8 mouse cellular contexts compared by ENCODE assay signal in genomic region chr6:72552171-72553078, GRCm38 (mm10). TPM values are rescaled to one million over a fixed set of nuclear protein-coding genes. Genes with fewer than 3 reads are reported as not detected.
DNase-seq lines count a peak whose midpoint lies in the region; ATAC-seq lines count a peak whose summit lies in the region.

No protein-coding gene starts in this region.

- peak; percentile 82 for ATAC-seq in embryonic facial prominence, embryonic 12.5 days (ENCODE audit: insufficient number of reproducible peaks, insufficient read depth, low FRiP score, low TSS enrichment)
- peak; percentile 69 for ATAC-seq in liver, embryonic 16.5 days (ENCODE audit: low read depth)

- peaks cover 21% of the 10 kb centered on the region for H3K4me1 ChIP-seq in embryonic facial prominence, embryonic 12.5 days
- peaks cover 33% of the 10 kb centered on the region for H3K4me1 ChIP-seq in heart, embryonic 10.5 days
- peaks cover 21% of the 10 kb centered on the region for H3K4me1 ChIP-seq in liver, embryonic 16.5 days (ENCODE audit: control insufficient read depth, low read depth, low read length)

- H3K4me3 ChIP-seq in embryonic facial prominence, embryonic 12.5 days: peak overlapping the region; percentile 35
- H3K4me3 ChIP-seq in heart, embryonic 10.5 days: peak overlapping the region; percentile 57
- H3K4me3 ChIP-seq in liver, embryonic 16.5 days (ENCODE audit: low read depth, low read length): peak overlapping the region; percentile 47

- WGBS in embryonic facial prominence, embryonic 12.5 days: 9% methylated on average over 27 of the region's 27 CpGs
- 17% methylated on average over 27 of the region's 27 CpGs for WGBS in heart, embryonic 10.5 days
- 13% methylated on average over 27 of the region's 27 CpGs for WGBS in liver, embryonic 16.5 days (ENCODE audit: insufficient replicate concordance)

- H3K4me2 ChIP-seq in embryonic facial prominence, embryonic 12.5 days (replicated peaks): peak overlapping the region; percentile 57
- H3K4me2 ChIP-seq in liver, embryonic 16.5 days (ENCODE audit: low read depth, low read length): peak overlapping the region; percentile 58

- peak overlapping the region; percentile 42 for H3K9ac ChIP-seq in embryonic facial prominence, embryonic 12.5 days
- H3K9ac ChIP-seq in liver, embryonic 16.5 days (ENCODE audit: low read depth, low read length): peak overlapping the region; percentile 46

- no peaks in the 10 kb centered on the region for H3K27me3 ChIP-seq in embryonic facial prominence, embryonic 12.5 days
- H3K27me3 ChIP-seq in heart, embryonic 10.5 days (ENCODE audit: insufficient read depth, poor library complexity, severe bottlenecking): no peaks in the 10 kb centered on the region
- H3K27me3 ChIP-seq in liver, embryonic 16.5 days (ENCODE audit: control insufficient read depth, insufficient read depth, low read depth, low read length): no peaks in the 10 kb centered on the region

- peak overlapping the region; percentile 93 for H3K27ac ChIP-seq in embryonic facial prominence, embryonic 12.5 days
- H3K27ac ChIP-seq in heart, embryonic 10.5 days: peak overlapping the region; percentile 90
- H3K27ac ChIP-seq in liver, embryonic 16.5 days (ENCODE audit: low read length): peak overlapping the region; percentile 21

- DNase-seq in B cell, adult 2 months: peak; percentile 48 to 57
- DNase-seq in T-cell, adult 2 months (ENCODE audit: low spot score): peak; percentile 74
- peak; percentile 88 for DNase-seq in heart, embryonic 10.5 days (ENCODE audit: low spot score)
- DNase-seq in kidney, adult 8-10 months: peak; percentile 57 to 67
- DNase-seq in neural tube, embryonic 10.5 days (ENCODE audit: extremely low spot score, low spot score): peak; percentile 73
- peak; percentile 35 to 51 for DNase-seq in thymus, adult 18-20 months

- no peaks in the 10 kb centered on the region for H3K9me3 ChIP-seq in embryonic facial prominence, embryonic 12.5 days
- no peaks in the 10 kb centered on the region for H3K9me3 ChIP-seq in heart, embryonic 10.5 days
- H3K9me3 ChIP-seq in liver, embryonic 16.5 days (replicated peaks; ENCODE audit: control insufficient read depth, low read length): no peaks in the 10 kb centered on the region

- no peaks in the 10 kb centered on the region for H3K36me3 ChIP-seq in embryonic facial prominence, embryonic 12.5 days
- H3K36me3 ChIP-seq in heart, embryonic 10.5 days: no peaks in the 10 kb centered on the region
- no peaks in the 10 kb centered on the region for H3K36me3 ChIP-seq in liver, embryonic 16.5 days (ENCODE audit: control insufficient read depth, insufficient read depth)

RNA-seq across cellular contexts. Expression of gene Capg, which starts 8.2 kb away (rescaled TPM):
- polyA plus RNA-seq in embryonic facial prominence, embryonic 12.5 days (2016; fragmentation: Nextera tagmentation; extraction: Ambion mirVana): 25.9 and 28.0 TPM in 2 replicates
- polyA plus RNA-seq in heart, embryonic 10.5 days (2016; fragmentation: Nextera tagmentation; extraction: Ambion mirVana): 23.2 and 23.8 TPM in 2 replicates
- polyA plus RNA-seq in liver, embryonic 16.5 days (2015; fragmentation: Nextera tagmentation; extraction: Ambion mirVana): 18.8 and 20.3 TPM in 2 replicates

RNA-seq across cellular contexts. Expression of gene Sh2d6, which starts 30.9 kb away (rescaled TPM):
- not detected in 2 replicates for polyA plus RNA-seq in embryonic facial prominence, embryonic 12.5 days (2016; fragmentation: Nextera tagmentation; extraction: Ambion mirVana)
- polyA plus RNA-seq in heart, embryonic 10.5 days (2016; fragmentation: Nextera tagmentation; extraction: Ambion mirVana): 0.15 TPM in 1 of 2 replicates, not detected in the other
- polyA plus RNA-seq in liver, embryonic 16.5 days (2015; fragmentation: Nextera tagmentation; extraction: Ambion mirVana): not detected in 2 replicates

RNA-seq across cellular contexts. Expression of gene Elmod3, which starts 45.8 kb away (rescaled TPM):
- polyA plus RNA-seq in embryonic facial prominence, embryonic 12.5 days (2016; fragmentation: Nextera tagmentation; extraction: Ambion mirVana): 14.2 and 16.4 TPM in 2 replicates
- 12.9 and 13.3 TPM in 2 replicates for polyA plus RNA-seq in heart, embryonic 10.5 days (2016; fragmentation: Nextera tagmentation; extraction: Ambion mirVana)
- polyA plus RNA-seq in liver, embryonic 16.5 days (2015; fragmentation: Nextera tagmentation; extraction: Ambion mirVana): 4.5 and 4.7 TPM in 2 replicates

RNA-seq across cellular contexts. Expression of gene Retsat, which starts 45.9 kb away (rescaled TPM):
- polyA plus RNA-seq in embryonic facial prominence, embryonic 12.5 days (2016; fragmentation: Nextera tagmentation; extraction: Ambion mirVana): 9.5 and 10.3 TPM in 2 replicates
- polyA plus RNA-seq in heart, embryonic 10.5 days (2016; fragmentation: Nextera tagmentation; extraction: Ambion mirVana): 13.5 and 17.0 TPM in 2 replicates
- polyA plus RNA-seq in liver, embryonic 16.5 days (2015; fragmentation: Nextera tagmentation; extraction: Ambion mirVana): 17.6 and 21.5 TPM in 2 replicates

Comparison
In these comparisons a context has a peak if more than half of its experiments do, and no peak if none do; other contexts are left out.
1. Peak in every context shown above with its lines: DNase-seq, ATAC-seq, H3K4me3 ChIP-seq and H3K27ac ChIP-seq.
2. H3K27ac ChIP-seq: peak in every context shown above with its lines; median percentile 93 in embryonic facial prominence, embryonic 12.5 days; 90 in heart, embryonic 10.5 days; 21 in liver, embryonic 16.5 days.